Mouse (Mus musculus) left cerebral cortex, postnatal 10 days (tissue): ENCODE results near the gene Zfp940. TPM values are rescaled to one million over a fixed set of nuclear protein-coding genes. Genes with fewer than 3 reads are reported as not detected.
A peak's percentile ranks its signal among the peaks of the same experiment; 100 is the strongest.
"Not testable (repeated sequence)": the region's sequence is repeated elsewhere in the genome, so short reads cannot be mapped to it uniquely, and the experiment has no call there.

Experiments used
- DNase-seq, 2 experiments: peaks; one replicate each; pipeline ENCODE4 v3.0.0; 2021 to 2022; ENCODE audit warnings: low spot score in 2 of 2, mixed read lengths in 1 of 2; ENCODE audit errors: extremely low spot score in 1 of 2
- intact Hi-C: fragments of 180-260 bp; cut with DNase I; formaldehyde crosslinking; loops from one replicate; pipeline ENCODE4 v1.15.1; 2025
- total RNA-seq, 2 experiments: library from RNA; stranded (reverse); gene quantifications; 2 replicates each; pipeline ENCODE4 v1.2.3; 2021

The Zfp940 gene
- 10 to 100 TPM; 17.0 to 24.6 TPM for total RNA-seq

- intact Hi-C loops, result no loop called here
- DNase-seq, result peak; percentile 87 to 90
These were observed at the start of gene Zfp940 for GRCm38 (mm10) chr7:29853219-29853842. Gene Zfp940 (minus strand): TSS chr7:29853669.

DNA sequence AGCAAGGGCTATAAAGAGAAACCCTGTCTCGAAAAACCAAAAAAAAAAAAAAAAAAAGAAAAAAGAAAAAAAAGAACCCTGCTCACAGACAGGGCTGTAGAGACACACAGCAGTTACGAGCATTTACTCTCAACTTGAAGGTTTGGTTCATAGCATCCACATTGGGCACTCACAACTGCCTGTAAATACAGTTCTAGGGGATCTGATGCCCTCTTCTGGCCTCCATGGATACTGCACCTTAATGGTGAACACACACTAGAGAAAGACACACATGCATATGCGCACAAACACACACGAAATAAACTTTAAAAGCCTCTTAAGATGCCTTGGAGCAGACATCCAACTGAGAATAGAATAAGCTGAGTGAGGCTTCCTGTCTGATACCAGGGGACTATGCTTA lies 44.9 kb upstream of the Zfp940 start:
- intact Hi-C loops, result loop anchor here (10.0 kb wide), 1 partner anchor 74 kb away; no protein-coding TSS in a partner anchor
- DNase-seq, result no peak

GRCm38 (mm10) chr7:29892756-29893155 lies 39.3 kb upstream of the Zfp940 start:
- intact Hi-C loops, result loop anchor here (10.0 kb wide), 1 partner anchor 68 kb away; no protein-coding TSS in a partner anchor

DNA sequence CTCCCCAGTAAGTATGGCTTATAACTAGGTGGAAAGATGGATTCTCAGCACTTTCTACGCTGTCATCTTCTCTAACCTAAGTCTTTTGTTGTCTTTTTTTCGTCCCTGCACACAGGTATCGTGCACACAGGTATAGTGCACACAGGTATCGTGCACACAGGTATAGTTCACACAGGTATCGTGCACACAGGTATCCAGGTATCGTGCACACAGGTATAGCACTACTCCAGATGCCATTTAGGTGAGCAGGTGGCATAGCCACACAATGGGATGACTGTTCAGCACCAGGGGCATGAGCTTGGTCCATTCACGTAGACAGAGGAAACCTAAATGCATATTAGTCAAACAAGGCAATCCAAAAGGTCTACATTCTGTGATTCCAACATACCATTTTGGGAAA lies 37.0 kb upstream of the Zfp940 start:
- intact Hi-C loops, result loop anchor here (10.0 kb wide), 1 partner anchor 66 kb away; no protein-coding TSS in a partner anchor
- no peak for DNase-seq

More at GRCm38 (mm10) chr7:29892756-29893155, 39.3 kb upstream of the Zfp940 start:
- DNase-seq, result no peak

- intact Hi-C loops, result no loop called here
- DNase-seq, result no peak
These were observed 27.4 kb upstream of the Zfp940 start for GRCm38 (mm10) chr7:29880916-29881315.

- intact Hi-C loops, result no loop called here
- DNase-seq, result no peak
These were observed 26.6 kb upstream of the Zfp940 start for GRCm38 (mm10) chr7:29880056-29880455.

- intact Hi-C loops, result not testable (repeated sequence)
These were observed 24.1 kb upstream of the Zfp940 start for GRCm38 (mm10) chr7:29877561-29877960.

DNA sequence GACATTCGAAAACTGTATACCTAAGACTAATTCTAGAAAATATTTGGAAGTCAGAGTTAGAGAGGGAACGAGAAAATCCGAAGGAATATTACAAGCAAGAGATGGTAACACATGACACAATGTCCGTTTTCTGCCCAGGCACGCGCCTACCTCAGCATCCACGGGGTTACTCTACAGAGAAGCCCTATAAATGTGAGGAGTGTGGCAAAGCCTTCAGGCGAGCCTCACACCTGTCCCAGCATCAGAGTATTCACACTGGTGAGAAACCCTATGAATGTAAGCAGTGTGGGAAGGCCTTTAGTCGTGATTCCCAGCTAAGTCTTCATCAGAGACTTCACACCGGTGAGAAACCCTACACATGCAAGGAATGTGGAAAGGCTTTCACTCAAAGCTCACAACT lies 20.8 kb upstream of the Zfp940 start:
- intact Hi-C loops, result no loop called here
- no peak for DNase-seq

More at GRCm38 (mm10) chr7:29877561-29877960, 24.1 kb upstream of the Zfp940 start:
- not testable (repeated sequence) for DNase-seq

- intact Hi-C loops, result no loop called here
These were observed 8.2 kb upstream of the Zfp940 start for GRCm38 (mm10) chr7:29861660-29862059.

GRCm38 (mm10) chr7:29859532-29860517 lies 6.4 kb upstream of the Zfp940 start, which contains the start of gene Zfp420:
Gene Zfp420 (plus strand): TSS chr7:29859979.
- intact Hi-C loops, result no loop called here
- peak; percentile 92 to 93 for DNase-seq

More at GRCm38 (mm10) chr7:29861660-29862059, 8.2 kb upstream of the Zfp940 start:
- DNase-seq, result no peak

DNA sequence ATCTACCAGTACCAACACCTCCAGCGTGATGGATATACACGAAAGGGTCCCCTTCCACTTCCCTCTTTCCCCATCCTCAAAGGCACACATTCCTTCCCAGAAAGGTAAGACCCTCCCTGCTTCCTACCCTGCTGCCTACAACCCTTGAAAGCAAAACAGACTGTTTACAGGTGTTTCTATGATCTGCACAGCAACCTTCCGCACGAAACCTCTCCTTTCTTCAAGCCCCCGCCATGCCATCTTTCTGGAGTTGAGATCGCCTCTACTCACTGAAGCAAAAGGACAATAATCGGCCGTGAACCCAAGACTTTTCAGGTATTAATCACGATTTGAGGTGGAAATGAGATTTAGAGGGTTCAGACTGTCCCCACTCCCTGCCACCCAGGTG lies 644 bp downstream of the Zfp940 start:
- intact Hi-C loops, result no loop called here

GRCm38 (mm10) chr7:29844616-29845015 lies 8.9 kb downstream of the Zfp940 start:
- intact Hi-C loops, result no loop called here
- no peak for DNase-seq

More for the DNA sequence above, 644 bp downstream of the Zfp940 start:
- DNase-seq, result no peak

DNA sequence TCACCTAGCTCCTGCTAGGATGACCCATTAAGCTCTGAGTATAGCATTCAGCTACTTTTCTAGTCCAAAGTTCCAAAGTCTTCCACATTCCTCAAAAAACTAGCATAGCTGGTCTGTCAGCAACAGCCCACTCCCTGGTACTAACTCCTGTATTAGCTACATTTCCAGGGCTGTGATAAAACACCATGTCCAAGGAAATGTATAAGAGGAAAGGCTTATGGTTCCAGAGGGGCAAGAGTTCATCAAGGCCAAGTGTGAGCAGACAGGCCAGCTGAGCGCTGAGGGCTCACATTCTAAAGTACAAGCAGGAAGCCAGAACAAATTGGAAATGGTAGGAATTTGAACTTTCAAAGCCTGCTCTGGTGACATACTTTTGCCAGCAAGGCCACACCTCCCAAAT lies 11.4 kb downstream of the Zfp940 start:
- no peak for DNase-seq
- intact Hi-C loops, result no loop called here

DNA sequence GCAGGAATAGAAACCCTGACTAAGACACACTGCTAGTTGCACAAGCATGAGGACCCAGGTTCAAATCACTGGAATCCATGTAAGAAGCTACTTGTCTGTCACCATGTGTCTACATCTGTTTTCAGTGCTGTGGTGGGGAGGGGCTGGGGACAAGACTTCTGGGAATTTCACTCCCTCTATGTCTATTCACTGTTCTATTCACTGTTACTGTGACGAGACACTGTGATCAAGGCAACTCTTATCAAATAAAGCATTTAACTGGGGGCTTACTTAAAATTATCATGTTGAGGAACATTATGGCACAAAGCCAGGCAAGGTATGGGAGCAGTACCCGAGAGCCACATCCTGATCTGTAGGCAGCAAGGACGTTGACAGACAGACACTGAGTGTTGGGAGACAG lies 14.2 kb downstream of the Zfp940 start:
- DNase-seq, result no peak
- intact Hi-C loops, result no loop called here

DNA sequence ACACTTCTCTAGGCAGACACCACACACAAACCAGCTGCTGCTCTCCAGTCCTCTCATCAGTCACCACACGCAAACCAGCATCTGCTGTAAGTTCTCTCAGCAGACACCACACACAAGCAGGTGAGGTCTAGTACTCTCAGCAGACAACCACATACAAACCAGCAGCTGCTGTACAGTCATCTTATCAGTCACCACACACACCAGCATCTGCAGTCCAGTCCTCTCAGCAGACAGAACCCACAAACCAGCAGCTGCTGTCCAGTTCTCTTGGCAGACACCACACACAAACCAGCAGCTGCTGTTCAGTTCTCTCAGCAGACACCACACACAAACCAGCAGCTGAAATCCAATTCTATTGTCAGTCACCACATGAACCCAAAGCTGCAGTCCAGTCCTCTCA lies 16.7 kb downstream of the Zfp940 start:
- intact Hi-C loops, result no loop called here
- DNase-seq, result no peak

- no peak for DNase-seq
- intact Hi-C loops, result loop anchor here (10.0 kb wide), 1 partner anchor 65 kb away; no protein-coding TSS in a partner anchor
These were observed 23.7 kb downstream of the Zfp940 start for GRCm38 (mm10) chr7:29829804-29830203.

DNA sequence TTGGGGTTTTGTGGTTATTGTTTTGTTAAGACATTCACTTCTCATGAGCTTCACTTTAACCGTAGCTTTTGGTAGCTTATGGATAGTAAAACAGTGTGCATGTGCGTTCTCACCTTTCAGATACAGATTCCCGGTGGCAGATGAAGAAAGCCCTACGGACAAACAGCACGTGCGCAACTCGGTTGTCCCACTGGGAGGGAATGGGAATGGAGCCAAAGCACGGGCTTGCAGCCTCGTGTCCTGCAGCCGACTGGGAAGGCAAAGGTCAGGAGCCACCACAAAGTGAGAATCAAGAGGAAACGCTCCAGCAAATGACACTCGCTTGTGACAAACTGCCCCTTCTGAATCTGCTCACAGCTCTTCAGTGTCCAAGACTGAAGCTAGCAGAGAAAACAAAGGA lies 25.5 kb downstream of the Zfp940 start:
- intact Hi-C loops, result loop anchor here (10.0 kb wide), 1 partner anchor 67 kb away; no protein-coding TSS in a partner anchor
- DNase-seq, result no peak

DNA sequence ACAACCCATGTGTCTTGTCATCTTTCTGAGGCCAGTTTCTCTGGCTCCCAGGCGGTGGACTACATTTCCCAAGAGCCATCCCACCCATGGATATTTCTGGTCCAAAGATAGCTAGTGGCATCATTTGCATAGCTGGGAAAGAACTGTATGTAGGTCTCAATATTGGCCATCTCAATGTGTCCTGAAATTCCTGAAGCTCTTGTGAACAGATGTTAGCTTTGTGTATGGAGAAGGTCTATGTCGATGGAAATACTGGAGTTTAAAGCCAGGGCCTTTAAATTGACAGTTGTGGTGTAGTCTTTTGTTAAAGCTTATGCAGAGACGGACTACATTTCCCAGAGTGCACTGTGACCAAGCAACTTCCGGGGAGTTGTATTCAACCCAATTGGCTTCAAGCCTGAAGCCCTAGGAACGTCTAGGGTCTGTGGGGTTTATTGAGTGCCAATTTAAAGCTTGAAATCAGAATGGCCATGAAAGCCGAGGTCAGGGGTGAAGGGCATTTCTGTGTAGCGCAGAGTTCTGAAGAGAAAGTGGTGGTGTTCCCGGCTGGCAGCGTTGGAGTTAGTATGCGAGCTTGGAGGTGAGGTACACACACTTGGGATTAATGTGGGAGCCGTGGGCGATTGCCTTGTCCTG lies 34.7 kb downstream of the Zfp940 start:
- intact Hi-C loops, result no loop called here
- peak; percentile 71 to 74 for DNase-seq

DNA sequence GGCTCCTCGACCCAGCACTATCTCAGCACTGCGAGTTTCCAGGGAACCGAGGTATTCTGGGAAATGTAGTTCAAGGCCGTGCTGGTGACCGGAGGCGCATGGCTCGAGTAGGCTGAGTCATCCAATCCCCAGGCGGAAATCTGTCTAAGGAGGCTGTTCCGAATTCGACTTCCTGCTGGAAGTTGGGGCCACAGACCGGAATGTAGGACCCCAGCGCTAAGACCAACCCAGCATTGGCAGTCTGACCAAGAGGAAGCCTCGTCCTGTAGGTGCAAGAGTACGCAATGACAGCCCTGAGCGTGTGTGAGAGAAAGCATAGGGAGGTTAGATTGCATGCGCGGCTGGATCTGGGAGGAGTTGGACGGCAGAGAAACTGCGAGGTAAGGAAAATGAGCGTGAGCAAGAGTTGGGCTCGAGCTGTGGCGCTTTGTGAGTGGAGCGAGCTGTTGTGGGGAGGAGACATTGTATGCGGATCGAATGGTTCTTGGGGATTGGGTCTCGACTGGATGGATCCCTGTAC lies 37.5 kb downstream of the Zfp940 start, which contains the start of gene Zfp790:
Gene Zfp790 (plus strand): TSS at position 205 of the 520 bp plus-strand sequence.
- intact Hi-C loops, result no loop called here
- DNase-seq, result peak; percentile 91 to 94
